Mouse (Mus musculus) liver, embryonic 16.5 days (tissue): ENCODE data around the gene Pih1d2. TPM values are rescaled to one million over a fixed set of nuclear protein-coding genes. Genes with fewer than 3 reads are reported as not detected.

Experiments used
- ATAC-seq: fragments of 200-750 bp; cut with Nextera tagmentation; 2 replicates; pipeline ENCODE4 v1.8.0; 2017; ENCODE audit warnings: low read depth, mild to moderate bottlenecking, moderate number of reproducible peaks, moderate library complexity
- H3K27ac ChIP-seq: fragments of 300-500 bp; sonication (generic); 2 replicates; pipeline ENCODE4 v1.5.1; 2014; ENCODE audit warnings: mild to moderate bottlenecking, low read length
- H3K27me3 ChIP-seq: fragments of 300-500 bp; sonication (generic); 2 replicates; pipeline ENCODE4 v1.6.1; 2014; ENCODE audit warnings: low read depth, low read length, mixed read lengths; ENCODE audit not compliant: control insufficient read depth, insufficient read depth
- H3K36me3 ChIP-seq: fragments of 300-500 bp; sonication (generic); 2 replicates; pipeline ENCODE4 v1.6.1; 2014; ENCODE audit warnings: mild to moderate bottlenecking; ENCODE audit not compliant: control insufficient read depth, insufficient read depth
- H3K4me1 ChIP-seq: fragments of 300-500 bp; sonication (generic); 2 replicates; pipeline ENCODE4 v1.6.1; 2014; ENCODE audit warnings: low read depth, low read length, mixed read lengths; ENCODE audit not compliant: control insufficient read depth
- H3K4me2 ChIP-seq: fragments of 300-500 bp; sonication (generic); 2 replicates; pipeline ENCODE4 v1.6.1; 2014; ENCODE audit warnings: low read depth, low read length, mixed read lengths
- H3K4me3 ChIP-seq: fragments of 300-500 bp; sonication (generic); 2 replicates; pipeline ENCODE4 v1.5.1; 2014; ENCODE audit warnings: low read depth, mild to moderate bottlenecking, low read length
- H3K9ac ChIP-seq: fragments of 300-500 bp; sonication (generic); 2 replicates; pipeline ENCODE4 v1.6.1; 2014; ENCODE audit warnings: low read depth, low read length
- H3K9me3 ChIP-seq: fragments of 300-500 bp; sonication (generic); replicated peaks from 2 replicates; pipeline ENCODE4 v1.6.1; 2016; ENCODE audit warnings: low read length; ENCODE audit not compliant: control insufficient read depth
- WGBS: fragments of 180-500 bp; shearing (Covaris S2); extraction: QIAGEN DNeasy Blood & Tissue Kit; methylation state at CpG from one replicate; pipeline ENCODE4 v1.1.7; 2014; ENCODE audit not compliant: insufficient replicate concordance; 5-methylcytosine and 5-hydroxymethylcytosine counted together
- polyA plus RNA-seq: library from polyadenylated mRNA; unstranded; fragments of >200 nt; fragmentation: Nextera tagmentation; extraction: Ambion mirVana; gene quantifications from 2 replicates; pipeline ENCODE4 v1.2.1, GENCODE M21; 2015

Pih1d2 gene
- polyA plus RNA-seq, 1 experiment from 2014 or later: 0.55 TPM

DNA sequence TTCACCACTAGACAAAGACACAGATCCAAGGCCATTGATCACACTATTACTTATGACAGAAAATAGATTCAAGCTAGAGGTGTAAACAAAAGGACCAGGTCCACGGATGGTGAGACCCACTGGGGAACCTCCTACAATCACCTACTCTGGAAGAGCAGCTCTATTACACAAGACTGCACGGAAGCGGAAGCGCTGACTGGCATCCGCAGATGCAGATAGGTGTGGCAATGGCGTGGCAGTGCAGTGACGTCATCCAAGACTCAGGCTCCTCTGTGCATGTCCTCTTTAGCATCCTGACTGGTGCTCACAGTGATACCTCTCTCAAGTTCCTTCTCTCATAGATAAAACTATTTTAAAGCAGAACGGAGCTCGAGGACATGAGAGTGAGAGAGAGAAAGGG, 24.2 kb upstream of the Pih1d2 start:
- Histone ChIP-seq H3K9me3 (no peaks in the 10 kb centered on the region), H3K4me2 (no peak overlapping the region), H3K4me3 (no peak overlapping the region), H3K36me3 (peaks cover 21% of the 10 kb centered on the region), H3K27me3 (no peaks in the 10 kb centered on the region), H3K4me1 (peaks cover 2% of the 10 kb centered on the region), H3K27ac (no peak overlapping the region), H3K9ac (no peak overlapping the region)
- ATAC-seq: no peak
- 73% methylated on average over 9 of the region's 9 CpGs for WGBS

DNA sequence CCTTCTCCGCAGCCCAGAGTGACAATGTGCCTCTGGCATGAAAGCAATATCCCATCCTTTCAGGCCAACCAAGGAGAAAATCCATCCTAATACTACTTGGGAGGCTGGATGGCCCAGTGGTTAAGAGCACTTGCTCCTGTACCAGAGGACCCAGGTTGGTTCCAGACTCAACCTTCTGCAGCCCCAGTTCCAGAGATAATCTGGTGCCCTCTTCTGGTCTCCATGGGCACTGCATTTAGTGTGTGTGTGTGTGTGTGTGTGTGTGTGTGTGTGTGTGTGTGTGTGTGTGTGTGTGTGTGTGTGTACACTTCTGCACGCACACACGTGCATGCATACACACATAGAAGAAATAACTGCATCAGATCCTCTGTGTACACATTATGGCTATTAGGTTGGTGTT, 23.6 kb upstream of the Pih1d2 start:
- no peak overlapping the region for H3K27ac ChIP-seq
- ATAC-seq: no peak
- WGBS: 61% methylated on average over 3 of the region's 3 CpGs

DNA sequence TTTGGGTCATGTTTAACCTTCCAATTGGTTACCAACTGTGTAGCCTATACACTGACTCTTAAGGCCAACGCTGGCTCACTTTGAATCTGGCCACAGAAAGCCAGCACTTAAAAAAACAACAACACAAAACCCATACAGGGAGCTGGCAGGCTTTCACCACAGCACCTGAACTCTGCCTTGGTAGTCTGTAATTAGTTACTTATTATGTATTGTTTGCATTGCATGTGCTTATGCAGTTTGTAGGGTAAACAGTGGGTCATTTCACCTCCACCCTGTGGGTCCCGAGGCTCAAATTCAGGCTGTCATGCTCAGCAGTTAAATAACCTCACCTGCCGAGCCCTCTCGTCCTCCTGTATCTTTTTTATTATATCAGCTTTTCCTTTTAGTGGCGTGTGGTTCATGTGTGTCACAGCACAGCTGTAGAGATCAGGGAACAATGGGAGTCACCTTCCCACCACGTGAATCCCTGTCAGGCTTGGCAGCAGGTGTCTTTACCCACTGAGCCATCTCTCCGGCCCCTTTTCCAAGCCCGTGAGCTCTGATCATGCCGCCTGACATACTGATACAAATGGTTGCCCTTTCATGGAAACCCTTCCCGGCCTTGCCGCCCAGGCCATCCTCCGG, 22.2 kb upstream of the Pih1d2 start:
- WGBS: 65% methylated on average over 12 of the region's 12 CpGs
- Histone ChIP-seq H3K9ac (no peak overlapping the region), H3K36me3 (peaks cover 36% of the 10 kb centered on the region)

More for the DNA sequence above, 23.6 kb upstream of the Pih1d2 start:
- H3K4me2 ChIP-seq: no peak overlapping the region
- H3K36me3 ChIP-seq: peaks cover 27% of the 10 kb centered on the region
- H3K27me3 ChIP-seq: no peaks in the 10 kb centered on the region
- H3K9me3 ChIP-seq: no peaks in the 10 kb centered on the region
- H3K4me3 ChIP-seq: no peak overlapping the region
- H3K4me1 ChIP-seq: peaks cover 2% of the 10 kb centered on the region
- H3K9ac ChIP-seq: no peak overlapping the region

GRCm38 (mm10) chr9:50596973-50597372, 20.1 kb upstream of the Pih1d2 start:
- WGBS: 87% methylated on average over 8 of the region's 8 CpGs
- H3K9me3 ChIP-seq: no peaks in the 10 kb centered on the region
- H3K4me3 ChIP-seq: no peak overlapping the region
- ATAC-seq: no peak
- no peak overlapping the region for H3K27ac ChIP-seq
- H3K27me3 ChIP-seq: no peaks in the 10 kb centered on the region
- no peak overlapping the region for H3K4me2 ChIP-seq
- H3K4me1 ChIP-seq: peaks cover 13% of the 10 kb centered on the region
- H3K36me3 ChIP-seq: peaks cover 42% of the 10 kb centered on the region
- no peak overlapping the region for H3K9ac ChIP-seq

More for the DNA sequence above, 22.2 kb upstream of the Pih1d2 start:
- Histone ChIP-seq H3K4me2 (no peak overlapping the region), H3K4me1 (peaks cover 2% of the 10 kb centered on the region), H3K27ac (peak overlapping the region; percentile 81), H3K9me3 (no peaks in the 10 kb centered on the region), H3K27me3 (no peaks in the 10 kb centered on the region), H3K4me3 (no peak overlapping the region)
- ATAC-seq: peak; percentile 84

- peak; percentile 30; the same call in 1 of the 2 replicates for ATAC-seq
Observed at GRCm38 (mm10) chr9:50601536-50601935, 15.6 kb upstream of the Pih1d2 start.

GRCm38 (mm10) chr9:50602055-50602845, 14.9 kb upstream of the Pih1d2 start:
- Histone ChIP-seq H3K27me3 (no peaks in the 10 kb centered on the region), H3K4me1 (peaks cover 30% of the 10 kb centered on the region), H3K4me2 (peak overlapping the region; percentile 93), H3K9me3 (no peaks in the 10 kb centered on the region), H3K27ac (peak overlapping the region; percentile 89), H3K36me3 (peaks cover 33% of the 10 kb centered on the region), H3K4me3 (peak overlapping the region; percentile 90), H3K9ac (peak overlapping the region; percentile 92)
- WGBS: 31% methylated on average over 7 of the region's 7 CpGs
- no peak for ATAC-seq

More at GRCm38 (mm10) chr9:50601536-50601935, 15.6 kb upstream of the Pih1d2 start:
- 9% methylated on average over 6 of the region's 6 CpGs for WGBS
- Histone ChIP-seq H3K27me3 (no peaks in the 10 kb centered on the region), H3K4me2 (peak overlapping the region; percentile 93), H3K4me1 (peaks cover 30% of the 10 kb centered on the region), H3K36me3 (peaks cover 39% of the 10 kb centered on the region), H3K4me3 (peak overlapping the region; percentile 90), H3K9ac (peak overlapping the region; percentile 13; the same call in 1 of the 2 replicates), H3K9me3 (no peaks in the 10 kb centered on the region), H3K27ac (peak overlapping the region; percentile 89)

- Histone ChIP-seq H3K4me2 (peak within 1 kb of the TSS; percentile 93), H3K9ac (peak within 1 kb of the TSS; percentile 92), H3K27ac (peak within 1 kb of the TSS; percentile 89), H3K4me1 (peaks cover 30% of the 10 kb centered on the region), H3K27me3 (no peaks in the 10 kb centered on the region), H3K4me3 (peak within 1 kb of the TSS; percentile 90), H3K9me3 (no peaks in the 10 kb centered on the region), H3K36me3 (peaks cover 26% of the 10 kb centered on the region)
- peak; percentile 94 for ATAC-seq
- under 1% methylated on average over 48 of the region's 48 CpGs for WGBS
Observed at GRCm38 (mm10) chr9:50603189-50603997, 13.7 kb upstream of the Pih1d2 start, which contains the start of the genes Sdhd and Timm8b. Gene Sdhd (minus strand): TSS chr9:50603812. Gene Timm8b (plus strand): TSS chr9:50603910.

- ATAC-seq: peak; percentile 71
- Histone ChIP-seq H3K4me3 (peak overlapping the region; percentile 90), H3K36me3 (peaks cover 26% of the 10 kb centered on the region), H3K9ac (peak overlapping the region; percentile 92), H3K27me3 (no peaks in the 10 kb centered on the region), H3K4me1 (peaks cover 30% of the 10 kb centered on the region), H3K9me3 (no peaks in the 10 kb centered on the region), H3K27ac (peak overlapping the region; percentile 89), H3K4me2 (peak overlapping the region; percentile 93)
- WGBS: 0% methylated on average over 24 of the region's 24 CpGs
Observed at GRCm38 (mm10) chr9:50603998-50604324, 13.2 kb upstream of the Pih1d2 start.
